Mouse (Mus musculus): Measurements from ENCODE around the gene Slc38a3.

- TF ChIP-seq GATA1 (IDR thresholded peaks at IDR 0.05; ENCODE audit: borderline replicate concordance, low read length) (no peak), FLI1 (IDR thresholded peaks at IDR 0.05; ENCODE audit: low read length) (no peak)
Observed at GRCm38 (mm10) chr9:107662342-107662741, 7.0 kb downstream of the Slc38a3 start.

Data from megakaryocyte, embryonic 14.5 days (primary cell).